Mouse (Mus musculus) liver, adult 2 months (tissue): ENCODE data around the gene Cd6.

Source experiments
- CTCF ChIP-seq: fragments of 200-500 bp; IDR thresholded peaks from 2 replicates; pipeline ENCODE4 v1.5.1; 2011; ENCODE audit warnings: low read depth, low read length, control low read depth
- POLR2A ChIP-seq: fragments of 200-500 bp; IDR thresholded peaks from 2 replicates; pipeline ENCODE4 v1.6.1; 2011; ENCODE audit warnings: low read length, control low read depth; ENCODE audit not compliant: insufficient read depth; ENCODE audit errors: extremely low read depth

DNA sequence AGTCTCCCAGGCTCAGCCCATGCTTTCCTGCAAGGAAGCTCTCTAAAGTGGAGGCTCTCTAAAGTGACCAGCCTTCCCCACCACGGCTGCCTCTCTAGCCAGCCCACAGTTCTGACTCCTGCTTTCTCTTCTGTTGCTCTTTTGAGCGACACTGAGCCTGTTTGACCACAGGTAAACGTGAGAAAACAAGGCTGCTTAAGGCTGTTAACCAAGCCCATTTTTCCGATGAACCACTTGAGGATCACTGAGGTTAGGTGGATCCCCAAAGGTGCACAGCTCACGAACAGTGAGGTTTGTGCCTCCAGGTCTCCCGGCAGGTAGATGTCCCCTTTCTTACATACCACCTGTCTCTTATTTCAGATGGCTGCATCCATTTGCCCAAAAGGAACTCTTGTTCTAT lies 87.7 kb downstream of the Cd6 start:
- TF ChIP-seq POLR2A (no peak), CTCF (no peak)
